Mouse (Mus musculus) bone marrow macrophage, adult 2 months (primary cell): ENCODE data around the gene Chp2. TPM values are rescaled to one million over a fixed set of nuclear protein-coding genes. Genes with fewer than 3 reads are reported as not detected.

ENCODE experiments used
- H3K27ac ChIP-seq: 2 replicates; pipeline ENCODE4 v1.5.1; 2012; ENCODE audit warnings: low read depth, low read length; ENCODE audit not compliant: insufficient read depth
- H3K4me1 ChIP-seq: 2 replicates; pipeline ENCODE4 v1.6.1; 2012; ENCODE audit warnings: low read length; ENCODE audit not compliant: control insufficient read depth, insufficient read depth
- H3K4me3 ChIP-seq: 2 replicates; pipeline ENCODE4 v1.5.1; 2012; ENCODE audit warnings: mild to moderate bottlenecking, low read length, moderate library complexity; ENCODE audit not compliant: insufficient read depth
- CTCF ChIP-seq: IDR thresholded peaks from 2 replicates; pipeline ENCODE4 v1.5.1; 2012; ENCODE audit warnings: low read depth, mild to moderate bottlenecking, low read length, moderate library complexity
- POLR2A ChIP-seq: IDR thresholded peaks from 2 replicates; pipeline ENCODE4 v1.6.1; 2012; ENCODE audit warnings: mild to moderate bottlenecking, low read depth, low read length, borderline replicate concordance
- polyA plus RNA-seq: library from polyadenylated mRNA; stranded (reverse); fragments of >200 nt; gene quantifications from 2 replicates; pipeline ENCODE4 v1.2.4, GENCODE M21; 2012; ENCODE audit not compliant: missing spikeins, insufficient read depth, insufficient read length

Chp2 gene
- 0.99 and 1.3 TPM in 2 replicates for polyA plus RNA-seq

- H3K27ac ChIP-seq, result no peak within 1 kb of the TSS
- no peaks in the 10 kb centered on the region for H3K4me1 ChIP-seq
- H3K4me3 ChIP-seq, result no peak within 1 kb of the TSS
- no peak for TF ChIP-seq CTCF
- no peak for TF ChIP-seq POLR2A
Measured at GRCm38 (mm10) chr7:122219315-122219801, at the start of gene Chp2. Gene Chp2 (plus strand): TSS chr7:122219496.

DNA sequence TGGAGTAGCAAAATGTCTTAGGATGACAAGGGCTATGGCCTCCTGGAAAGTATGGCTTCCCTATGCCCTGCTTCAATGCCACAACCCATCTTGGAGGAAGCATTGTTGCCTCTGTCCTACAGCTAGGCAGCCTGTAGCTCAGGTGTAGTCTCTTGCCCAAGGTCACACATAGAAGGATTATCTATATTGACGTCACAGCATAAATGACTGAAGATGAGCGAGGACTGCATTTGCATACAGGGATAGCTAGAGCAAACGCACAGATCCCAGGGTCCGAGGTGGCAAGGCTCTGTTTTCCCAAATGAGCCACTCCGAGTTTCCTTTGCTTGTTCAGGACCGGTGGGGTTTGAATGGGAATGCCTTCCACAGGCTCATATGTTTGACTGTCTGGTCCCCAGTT is 48.6 kb upstream of the Chp2 start:
- no peak overlapping the region for H3K27ac ChIP-seq
- H3K4me3 ChIP-seq, result no peak overlapping the region
- TF ChIP-seq POLR2A (no peak), CTCF (no peak)
- H3K4me1 ChIP-seq, result no peaks in the 10 kb centered on the region

DNA sequence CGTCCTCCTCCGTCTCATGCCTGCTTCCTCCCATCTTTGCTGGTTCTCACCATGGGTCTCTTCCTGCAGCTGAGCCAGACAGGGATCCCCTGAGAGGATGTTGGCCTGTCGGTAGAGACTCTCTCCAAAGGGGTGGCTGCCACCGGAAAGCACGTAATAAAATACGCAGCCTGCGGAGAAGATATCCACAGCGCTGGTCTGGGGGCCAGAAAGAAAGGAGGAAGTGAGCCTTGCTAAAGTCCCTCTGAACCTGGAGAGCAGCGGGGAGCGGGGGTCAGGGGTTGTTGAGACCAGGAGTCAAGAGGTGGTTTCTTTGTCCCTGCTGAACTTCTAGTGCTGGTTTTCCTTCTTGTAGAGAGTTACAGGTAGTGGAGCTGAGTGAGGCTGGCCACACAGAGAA is 47.7 kb upstream of the Chp2 start:
- no peaks in the 10 kb centered on the region for H3K4me1 ChIP-seq
- TF ChIP-seq CTCF (no peak), POLR2A (no peak)
- H3K27ac ChIP-seq, result no peak overlapping the region
- H3K4me3 ChIP-seq, result no peak overlapping the region

- TF ChIP-seq CTCF, result no peak
- no peak for TF ChIP-seq POLR2A
- no peaks in the 10 kb centered on the region for H3K4me1 ChIP-seq
- no peak overlapping the region for H3K4me3 ChIP-seq
- no peak overlapping the region for H3K27ac ChIP-seq
Measured at GRCm38 (mm10) chr7:122180720-122181119, 38.6 kb upstream of the Chp2 start.

DNA sequence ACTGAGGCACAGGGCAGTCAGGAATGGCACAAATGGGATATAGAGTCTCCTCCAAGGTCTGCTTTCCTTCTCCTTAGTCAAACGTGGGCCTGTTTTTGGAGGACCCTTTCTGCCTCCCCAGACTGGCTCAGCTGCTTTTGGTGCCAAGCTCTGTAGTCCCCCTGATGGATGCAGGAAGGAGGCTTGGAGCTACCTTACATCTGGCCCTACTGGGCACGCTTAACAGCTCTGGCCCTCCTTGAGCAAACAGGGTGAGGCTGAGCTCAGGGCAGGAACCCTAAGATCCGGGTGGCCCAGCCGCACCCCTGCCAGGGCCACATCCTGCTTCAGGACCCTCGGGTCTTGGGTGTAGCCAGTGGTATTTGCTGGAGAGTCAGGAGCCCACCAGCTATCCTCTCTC is 34.7 kb upstream of the Chp2 start:
- H3K4me1 ChIP-seq, result no peaks in the 10 kb centered on the region
- H3K4me3 ChIP-seq, result no peak overlapping the region
- TF ChIP-seq POLR2A (no peak), CTCF (no peak)
- no peak overlapping the region for H3K27ac ChIP-seq

DNA sequence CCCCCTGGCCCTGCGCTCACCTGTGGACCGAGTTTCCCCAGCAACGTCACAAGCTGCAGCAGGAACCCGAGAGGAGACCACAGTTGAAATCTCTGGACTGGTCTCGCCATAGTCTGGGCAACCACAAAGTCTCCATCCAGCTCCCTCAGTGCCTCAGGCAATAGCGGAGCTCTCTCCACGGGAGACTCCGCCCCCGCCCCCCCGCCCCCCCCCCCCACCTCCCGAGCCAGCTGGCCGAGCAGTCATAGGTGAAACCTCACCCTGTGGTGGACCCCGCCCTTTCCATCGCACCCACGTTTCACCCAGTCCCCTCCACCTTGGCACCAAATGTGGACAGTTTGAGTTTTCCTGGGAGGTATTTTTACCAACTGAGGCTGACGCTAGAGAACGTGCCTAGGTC is 33.3 kb upstream of the Chp2 start, which contains the start of gene Ern2:
Gene Ern2 (minus strand): TSS at position 165 of the 400 bp plus-strand sequence.
- Histone ChIP-seq H3K4me1 (no peaks in the 10 kb centered on the region), H3K4me3 (no peak within 1 kb of the TSS), H3K27ac (no peak within 1 kb of the TSS)
- TF ChIP-seq POLR2A (no peak), CTCF (no peak)

DNA sequence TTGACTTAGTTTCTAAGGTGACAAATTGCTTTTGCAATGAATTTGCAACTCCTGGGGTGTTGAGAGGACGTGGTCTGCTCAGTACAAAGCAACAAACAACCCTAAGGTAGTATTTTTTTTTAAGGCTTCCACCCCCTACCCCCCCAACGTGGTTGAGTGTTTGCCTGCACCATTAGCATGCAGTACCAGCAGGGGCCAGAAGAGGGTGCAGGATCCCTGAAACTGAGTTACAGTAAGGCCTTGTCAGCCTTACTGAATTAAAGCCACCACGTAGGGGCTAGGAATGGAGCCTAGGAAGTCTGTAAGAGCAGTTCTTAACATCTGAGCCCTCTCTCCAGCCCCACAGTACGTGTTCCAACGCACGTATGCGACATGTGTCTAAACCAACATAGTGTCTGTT is 29.8 kb upstream of the Chp2 start:
- no peak overlapping the region for H3K4me3 ChIP-seq
- TF ChIP-seq POLR2A, result no peak
- peak; percentile 65 for TF ChIP-seq CTCF
- no peak overlapping the region for H3K27ac ChIP-seq
- H3K4me1 ChIP-seq, result no peaks in the 10 kb centered on the region

DNA sequence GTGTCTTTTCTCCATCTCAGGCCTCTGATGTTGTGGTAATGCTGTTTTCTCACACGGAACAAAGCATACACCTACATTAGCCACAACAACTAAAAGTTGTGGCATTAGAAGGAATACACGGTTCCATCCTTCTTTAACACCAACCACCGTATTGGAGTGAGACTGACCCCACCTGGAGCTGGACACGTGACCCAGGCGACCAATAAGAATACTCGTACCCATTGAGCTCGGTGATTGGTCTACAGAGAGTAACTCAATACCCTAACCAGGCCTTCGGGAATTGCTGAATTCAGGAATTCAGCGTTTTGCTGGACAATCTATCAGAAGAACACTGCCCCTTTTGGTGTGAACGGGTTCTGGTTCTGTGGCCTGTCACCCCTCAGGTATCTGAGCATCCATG is 28.2 kb upstream of the Chp2 start:
- Histone ChIP-seq H3K27ac (no peak overlapping the region), H3K4me3 (no peak overlapping the region), H3K4me1 (no peaks in the 10 kb centered on the region)
- TF ChIP-seq CTCF (no peak), POLR2A (no peak)

DNA sequence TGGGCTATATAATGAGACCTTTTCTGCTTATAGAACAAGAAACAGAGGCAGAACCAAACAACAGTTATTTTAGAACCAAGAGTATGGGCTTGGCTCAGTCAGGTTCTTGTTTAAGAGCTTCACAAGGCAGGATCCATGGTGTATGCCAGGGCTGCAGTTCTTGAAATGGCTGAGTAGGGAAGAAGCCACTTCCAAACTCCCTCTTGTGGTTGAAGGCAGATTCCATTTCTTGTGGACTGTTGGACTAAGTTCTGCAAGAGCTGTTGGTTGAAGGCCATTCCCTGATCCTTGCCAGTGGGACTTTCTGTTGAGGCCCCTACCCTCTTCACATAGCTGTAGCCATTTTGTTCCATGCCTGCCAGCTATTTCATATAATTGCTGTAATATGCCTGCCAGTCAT is 25.4 kb upstream of the Chp2 start:
- Histone ChIP-seq H3K4me1 (0 out of 2 replicates have a peak, but pooled peaks cover 2% of the 10 kb centered on the region), H3K27ac (no peak overlapping the region), H3K4me3 (no peak overlapping the region)
- TF ChIP-seq CTCF, result no peak
- no peak for TF ChIP-seq POLR2A

GRCm38 (mm10) chr7:122196771-122197170 is 22.5 kb upstream of the Chp2 start:
- Histone ChIP-seq H3K4me1 (0 out of 2 replicates have a peak, but pooled peaks cover 2% of the 10 kb centered on the region), H3K27ac (no peak overlapping the region), H3K4me3 (no peak overlapping the region)
- TF ChIP-seq CTCF (no peak), POLR2A (no peak)

DNA sequence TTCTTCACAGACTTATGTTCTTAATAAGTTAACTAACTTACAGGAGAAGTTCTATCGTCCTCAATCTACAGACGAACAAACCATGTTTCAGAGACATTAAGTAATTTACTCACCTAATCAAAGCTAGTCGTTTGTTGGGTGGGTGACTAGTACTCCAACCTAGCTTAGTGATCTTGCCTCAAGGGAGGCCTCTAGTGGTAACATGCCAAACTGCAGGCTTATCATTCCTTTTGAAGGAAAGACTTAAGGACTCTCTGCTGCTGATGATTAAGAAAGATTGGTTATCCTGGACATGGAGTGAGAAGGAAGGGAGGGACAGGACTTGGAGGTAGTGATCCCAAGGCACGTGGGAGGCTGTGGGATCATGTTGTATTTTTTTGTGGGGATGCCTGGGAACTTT is 22.0 kb upstream of the Chp2 start:
- Histone ChIP-seq H3K4me3 (no peak overlapping the region), H3K4me1 (0 out of 2 replicates have a peak, but pooled peaks cover 2% of the 10 kb centered on the region), H3K27ac (no peak overlapping the region)
- TF ChIP-seq CTCF (no peak), POLR2A (no peak)
